Mouse (Mus musculus): ENCODE measurements around the gene Vti1b. TPM values are rescaled to one million over a fixed set of nuclear protein-coding genes. Genes with fewer than 3 reads are reported as not detected.

Gene Vti1b
- 221 and 227 TPM in 2 replicates for polyA plus RNA-seq (2015; fragmentation: Nextera tagmentation; extraction: Ambion mirVana)

GRCm38 (mm10) chr12:79172019-79172941 is at the start of gene Vti1b:
Gene Vti1b, minus strand, starts transcription at chr12:79172667.

GRCm38 (mm10) chr12:79208703-79209464 is 36.4 kb upstream of the Vti1b start, which contains the start of gene Rdh12:
Gene Rdh12, plus strand, starts transcription at chr12:79208914.

GRCm38 (mm10) chr12:79192193-79192592 is 19.7 kb upstream of the Vti1b start, which contains the start of gene Rdh11:
Gene Rdh11, minus strand, starts transcription at chr12:79192293.

GRCm38 (mm10) chr12:79130299-79131177 is 41.9 kb downstream of the Vti1b start, which contains the start of gene Arg2:
Gene Arg2, plus strand, starts transcription at chr12:79130777.

Other genes with a start within 250 kb of the Vti1b start
- gene Tmem229b, start 165.0 kb downstream of the Vti1b start, polyA plus RNA-seq (2015; fragmentation: Nextera tagmentation; extraction: Ambion mirVana), result 57.4 and 66.5 TPM in 2 replicates
- gene Plekhh1, start 143.5 kb downstream of the Vti1b start, polyA plus RNA-seq (2015; fragmentation: Nextera tagmentation; extraction: Ambion mirVana), result 1.2 and 1.7 TPM in 2 replicates
- 17.6 and 19.1 TPM in 2 replicates for gene Pigh, start 83.0 kb downstream of the Vti1b start, polyA plus RNA-seq (2015; fragmentation: Nextera tagmentation; extraction: Ambion mirVana)
- gene Arg2, start 41.9 kb downstream of the Vti1b start, polyA plus RNA-seq (2015; fragmentation: Nextera tagmentation; extraction: Ambion mirVana), result 17.0 and 17.7 TPM in 2 replicates
- 31.0 and 35.7 TPM in 2 replicates for gene Rdh11, start 19.6 kb upstream of the Vti1b start, polyA plus RNA-seq (2015; fragmentation: Nextera tagmentation; extraction: Ambion mirVana)
- gene Rdh12, start 36.2 kb upstream of the Vti1b start, polyA plus RNA-seq (2015; fragmentation: Nextera tagmentation; extraction: Ambion mirVana), result 0.58 and 0.75 TPM in 2 replicates
- gene Zfyve26, start 123.6 kb upstream of the Vti1b start, polyA plus RNA-seq (2015; fragmentation: Nextera tagmentation; extraction: Ambion mirVana), result 7.6 and 9.1 TPM in 2 replicates
- gene Rad51b, start 124.6 kb upstream of the Vti1b start, polyA plus RNA-seq (2015; fragmentation: Nextera tagmentation; extraction: Ambion mirVana), result 0.83 and 1.2 TPM in 2 replicates

All from neural tube, postnatal 0 days (tissue).